Mouse (Mus musculus): ENCODE results near the gene Cdc40.

Cdc40 gene

DNA sequence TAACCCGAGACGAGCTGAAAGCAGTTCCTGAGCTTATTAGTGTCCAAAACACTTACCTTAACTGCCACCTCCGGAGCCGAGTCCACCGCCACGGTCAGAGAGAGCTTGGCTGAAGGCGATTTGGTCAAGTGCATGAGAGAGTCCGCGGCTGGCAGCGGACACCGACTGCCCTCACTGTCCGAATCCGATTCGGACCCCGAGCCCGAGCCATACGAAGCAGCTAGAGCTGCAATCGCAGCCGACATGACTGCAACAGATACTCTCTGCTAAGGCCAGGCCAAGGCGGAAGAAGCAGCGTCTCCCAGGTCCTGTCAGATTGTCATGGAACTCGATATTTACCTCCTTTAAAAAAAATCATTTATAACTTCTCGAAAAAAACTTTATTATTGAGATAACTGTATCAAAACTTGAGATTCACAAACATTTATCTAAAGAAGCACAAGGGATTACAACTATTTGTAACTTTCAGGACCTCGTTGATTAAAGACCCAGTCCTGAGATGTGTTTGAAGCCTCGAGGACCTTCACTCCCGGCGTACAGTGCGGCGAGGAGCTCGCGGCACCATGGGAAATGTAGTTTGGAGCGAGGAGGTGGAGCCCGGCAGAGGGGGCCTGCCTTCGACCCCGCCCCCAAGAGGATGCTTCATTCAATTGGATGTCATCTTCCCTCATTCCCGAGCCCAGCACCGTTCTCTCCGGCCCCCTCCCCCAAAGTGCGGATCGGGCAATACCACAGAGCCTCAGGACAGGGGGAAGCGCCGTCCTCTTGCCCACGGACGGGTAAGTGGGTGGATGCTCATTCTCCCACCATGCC lies at the start of gene Cdc40, which contains the start of gene Wasf1:
TSS of gene Cdc40 (minus strand) at position 481 of the 813 bp plus-strand sequence.
TSS of gene Wasf1 (plus strand) at position 645 of the 813 bp plus-strand sequence.
- peak; percentile 99 for DNase-seq

DNA sequence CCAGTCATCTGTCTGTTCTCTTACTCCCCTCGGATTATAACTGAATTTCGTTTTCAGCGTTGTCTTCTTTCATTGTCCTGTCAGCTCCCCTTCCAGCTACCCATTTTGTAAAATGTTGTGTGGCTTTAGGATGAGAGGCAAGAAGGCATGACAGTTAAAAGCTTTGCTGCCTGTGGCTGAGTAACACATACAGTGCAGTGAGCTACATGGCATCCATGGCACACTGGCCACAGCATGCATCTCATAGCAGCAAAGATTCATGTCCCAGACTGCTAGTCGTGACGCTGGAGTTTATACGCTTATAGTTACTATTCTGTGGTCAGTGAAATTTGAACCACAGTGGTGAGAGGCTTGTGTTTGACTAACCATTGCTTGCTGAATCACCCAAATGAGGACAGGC lies 36.4 kb upstream of the Cdc40 start:
- no peak for DNase-seq

- DNase-seq = no peak
These were observed 35.7 kb upstream of the Cdc40 start for GRCm38 (mm10) chr10:40918669-40919440.

DNA sequence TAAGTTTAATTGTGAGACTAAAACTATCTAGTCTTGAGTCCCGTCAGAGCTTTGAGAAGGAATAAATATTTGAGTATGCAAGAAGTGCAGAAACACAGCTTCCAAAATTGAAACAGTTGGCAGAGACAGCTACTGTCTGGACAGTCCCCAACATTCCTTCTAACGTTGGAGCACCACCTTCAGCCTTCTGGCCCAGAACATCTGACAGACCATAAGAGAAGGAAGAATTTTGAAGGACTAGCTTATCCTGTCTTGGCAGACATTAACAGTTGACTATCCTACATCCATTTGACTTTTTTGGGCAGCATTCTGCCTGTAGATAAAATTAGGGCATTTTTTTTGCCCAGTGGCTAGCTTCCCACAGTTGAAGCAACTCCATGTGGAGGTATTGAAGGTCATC lies 32.1 kb upstream of the Cdc40 start:
- no peak for DNase-seq

- no peak for DNase-seq
These were observed 27.7 kb upstream of the Cdc40 start for GRCm38 (mm10) chr10:40910811-40911210.

DNA sequence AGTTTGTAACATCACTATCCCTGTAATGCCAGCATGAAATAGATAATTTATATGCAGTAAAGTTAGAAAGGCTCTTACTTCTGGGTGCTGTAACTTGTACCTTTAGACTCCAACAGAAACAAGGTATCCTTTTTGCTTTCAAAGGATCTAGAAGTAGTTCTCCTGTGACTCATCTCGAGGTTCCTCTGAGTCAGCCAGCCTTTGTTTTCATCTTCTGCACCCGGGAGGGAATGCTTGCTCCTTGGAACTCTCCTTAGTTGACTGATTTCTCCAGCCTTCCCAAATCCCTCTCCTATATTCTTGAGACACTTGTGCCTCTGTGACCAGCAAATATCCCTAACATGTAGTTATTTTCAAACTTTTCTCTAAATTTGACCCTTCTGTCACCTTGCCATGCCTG lies 25.5 kb upstream of the Cdc40 start:
- no peak for DNase-seq

- no peak for DNase-seq
These were observed 23.7 kb upstream of the Cdc40 start for GRCm38 (mm10) chr10:40906802-40907201.

- no peak for DNase-seq
These were observed 23.0 kb upstream of the Cdc40 start for GRCm38 (mm10) chr10:40906131-40906530.

- no peak for DNase-seq
These were observed 18.7 kb upstream of the Cdc40 start for GRCm38 (mm10) chr10:40901786-40902185.

DNA sequence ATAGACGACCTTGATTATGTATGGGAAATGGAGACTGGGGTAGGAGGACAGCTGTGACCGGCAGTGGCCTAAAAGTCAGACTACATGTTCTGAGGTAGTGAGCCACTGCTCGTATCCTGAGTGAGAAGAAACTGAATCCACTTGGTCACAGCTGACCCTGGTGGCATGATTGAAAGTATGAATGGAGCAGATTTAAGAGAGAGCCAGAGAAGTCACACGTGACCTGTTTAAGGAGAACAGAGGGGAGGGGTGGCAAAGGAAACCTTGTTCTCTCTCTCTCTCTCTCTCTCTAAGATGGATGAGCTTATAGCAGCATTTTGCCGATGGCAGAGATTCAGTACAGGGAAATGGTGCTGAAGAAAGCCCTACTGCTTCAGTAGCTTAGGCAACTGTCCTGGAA lies 13.5 kb upstream of the Cdc40 start:
- no peak for DNase-seq

DNA sequence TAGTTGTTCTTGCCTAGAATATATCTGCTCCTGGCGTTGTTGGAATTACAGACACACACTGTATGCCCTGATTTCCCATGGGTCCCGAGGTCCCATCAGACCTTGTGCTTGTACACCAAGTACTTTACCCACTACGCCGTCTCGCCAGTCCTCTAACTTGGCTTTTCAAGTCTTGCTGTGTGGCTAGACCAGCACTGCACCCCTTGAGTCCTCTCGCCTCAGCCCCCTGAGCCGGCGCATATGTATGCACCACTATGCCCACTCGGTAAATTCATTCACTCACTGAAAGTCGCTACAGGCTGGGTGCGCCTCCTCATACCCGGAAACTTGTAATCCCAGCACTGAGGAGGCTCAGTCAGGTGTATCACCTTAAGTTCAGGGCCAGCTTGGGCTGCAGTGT lies 12.7 kb upstream of the Cdc40 start:
- DNase-seq = no peak

GRCm38 (mm10) chr10:40889146-40889545 lies 6.0 kb upstream of the Cdc40 start:
- DNase-seq = no peak

- no peak for DNase-seq
These were observed 4.2 kb upstream of the Cdc40 start for GRCm38 (mm10) chr10:40887316-40887715.

DNA sequence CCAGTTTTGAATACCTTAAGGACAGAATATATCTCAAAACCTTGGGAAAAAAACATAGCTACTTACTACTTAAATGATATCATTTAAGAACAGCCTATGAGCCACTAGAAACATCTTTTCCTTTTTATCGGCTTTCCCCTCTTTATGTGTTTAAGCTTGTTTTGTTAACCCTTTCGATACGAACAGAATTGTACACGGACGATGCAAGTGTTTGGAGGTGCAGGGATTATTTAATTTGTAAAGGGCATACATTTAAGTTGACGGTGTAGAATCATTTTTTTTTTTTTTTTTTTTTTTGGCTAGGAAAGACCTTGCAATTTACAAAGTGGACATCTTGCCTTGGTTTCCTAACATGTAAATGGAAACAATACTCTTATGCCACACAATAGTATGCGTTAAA lies 2.3 kb upstream of the Cdc40 start:
- no peak for DNase-seq

DNA sequence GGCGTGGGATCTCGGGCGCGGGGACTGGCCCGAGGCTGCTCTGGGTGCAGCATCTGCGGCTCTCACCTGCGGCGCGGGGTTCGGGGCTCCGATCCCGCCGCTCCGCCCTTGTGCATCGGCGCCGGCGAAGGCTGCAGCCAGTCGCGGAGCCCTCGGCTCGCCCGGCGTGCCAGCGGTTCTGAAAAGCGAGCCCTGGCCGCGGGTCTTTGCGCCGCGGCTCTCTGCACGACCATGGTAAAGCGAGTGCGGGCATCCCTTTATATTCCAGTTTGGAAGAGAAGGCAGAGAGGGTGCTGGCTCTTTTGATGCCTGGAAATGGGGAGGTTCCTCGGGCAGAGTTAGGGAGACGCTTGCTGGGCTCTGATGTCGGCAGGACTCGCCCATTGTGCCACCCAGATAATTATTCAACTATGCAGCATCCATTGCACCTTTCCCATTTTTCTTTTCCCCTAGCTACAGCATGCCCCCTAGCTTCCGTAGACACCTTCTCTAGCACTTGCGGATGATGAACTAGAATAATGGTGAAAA lies 1.2 kb upstream of the Cdc40 start:
- DNase-seq = peak; percentile 49

- no peak for DNase-seq
These were observed 650 bp upstream of the Cdc40 start for GRCm38 (mm10) chr10:40883644-40884278.

DNA sequence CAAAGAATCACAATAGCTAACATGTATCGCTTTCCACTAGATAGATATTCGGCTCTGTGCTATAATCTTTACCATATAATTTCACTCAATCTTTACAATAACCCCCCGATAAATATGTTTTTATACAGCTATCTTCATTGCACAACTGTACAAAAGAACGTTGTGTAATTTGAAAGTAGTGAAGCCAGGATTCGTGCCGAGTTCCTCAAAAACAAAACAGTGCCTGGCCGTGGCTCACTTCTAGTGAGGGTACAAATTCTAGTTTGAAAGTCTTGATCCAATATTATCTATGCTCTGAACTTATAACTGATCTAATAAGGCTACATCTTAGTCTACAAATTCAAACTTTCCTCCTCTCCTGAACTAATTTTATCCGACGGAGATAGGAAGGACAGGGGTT lies 778 bp downstream of the Cdc40 start:
- no peak for DNase-seq

- no peak for DNase-seq
These were observed 1.9 kb downstream of the Cdc40 start for GRCm38 (mm10) chr10:40881236-40881635.

DNA sequence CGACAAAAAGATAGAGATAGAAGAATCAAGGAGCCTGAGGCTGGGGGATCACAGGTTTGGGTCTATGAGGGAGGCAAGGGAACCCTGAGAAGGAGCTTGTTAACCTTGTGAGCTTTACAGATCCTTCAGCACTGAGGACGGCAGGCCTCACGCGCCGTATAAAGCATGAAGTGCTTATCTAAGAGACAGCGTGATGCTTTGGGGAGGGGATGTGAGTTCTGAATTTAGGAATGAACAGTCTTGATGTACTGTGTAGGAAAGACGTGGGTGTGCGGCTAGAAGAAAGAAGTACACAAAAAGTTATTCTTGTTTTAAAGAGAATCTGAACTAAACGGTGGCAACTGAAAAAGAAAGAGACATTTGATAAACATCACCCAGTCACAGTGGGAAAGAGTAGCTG lies 3.1 kb downstream of the Cdc40 start:
- DNase-seq = no peak

GRCm38 (mm10) chr10:40878246-40878645 lies 4.9 kb downstream of the Cdc40 start:
- no peak for DNase-seq

DNA sequence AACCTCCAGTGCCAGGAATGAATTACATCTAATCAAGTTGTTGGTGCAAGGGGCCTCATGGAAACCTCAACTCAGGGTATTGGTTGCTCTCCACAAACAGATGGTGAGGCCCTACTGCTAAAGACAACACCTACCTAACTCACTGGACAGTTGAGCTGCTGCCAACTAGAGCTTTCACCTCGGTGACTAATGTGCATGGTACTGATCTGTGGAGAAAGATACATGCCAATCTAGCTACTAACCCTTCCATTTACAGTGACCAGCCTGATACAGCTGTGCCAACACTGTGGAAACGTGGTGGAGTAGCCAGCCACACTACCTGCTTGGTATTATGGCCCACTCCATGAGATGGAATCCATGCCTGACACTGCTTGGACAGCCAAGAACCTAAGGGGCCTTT lies 11.1 kb downstream of the Cdc40 start:
- DNase-seq = no peak

- DNase-seq = no peak
These were observed 11.8 kb downstream of the Cdc40 start for GRCm38 (mm10) chr10:40871301-40871700.

DNA sequence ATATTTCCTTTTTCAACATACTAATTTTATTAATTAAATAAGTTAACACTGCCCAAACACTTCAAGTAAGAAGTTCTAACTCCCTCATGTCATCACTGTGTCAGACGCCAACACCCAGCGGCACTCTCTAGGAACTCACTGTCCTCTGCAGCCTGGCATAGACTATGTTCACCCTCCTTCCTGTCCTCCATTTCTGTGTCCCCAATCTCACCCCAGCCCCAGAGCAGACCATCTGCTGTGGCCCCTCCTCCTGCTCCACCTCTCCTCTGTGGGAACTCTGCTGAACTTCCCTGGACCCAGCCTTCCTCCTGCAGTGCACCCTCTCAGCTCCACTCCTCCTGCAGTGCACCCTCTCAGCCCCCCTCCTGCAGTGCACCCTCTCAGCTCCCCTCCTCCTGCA lies 15.0 kb downstream of the Cdc40 start:
- no peak for DNase-seq

Data from layer of hippocampus, adult 9-11 months (tissue).